In genomic region chr11:10841083-10841482, GRCm38 (mm10) we compare ENCODE assay signal across 16 mouse cellular contexts.
DNase-seq lines count a peak whose midpoint lies in the region; ATAC-seq and TF ChIP-seq lines count a peak whose summit lies in the region.
"Had no signal": no experiment of that assay in that cellular context is flagged by ENCODE, and none has a peak within 500 bp of the region (broad histone marks: within the 10 kb centered on the region; RNA-seq: fewer than 3 reads in every experiment).

No protein-coding gene starts in this region.

- intact Hi-C loops in left cerebral cortex, adult 2 months (cut with DNase I), result loop anchor here (5.0 kb wide), 1 partner anchor 271 kb away; the partner anchor contains the start of gene Vwc2
- intact Hi-C loops in left cerebral cortex, postnatal 25 days (cut with DNase I), result no loop called here

- no peak overlapping the region for H3K4me3 ChIP-seq in heart, embryonic 14.5 days (ENCODE audit: control insufficient read depth in 1 of 2, insufficient read depth in 1 of 2, low read depth in 1 of 2, low read length in 2 of 2)
- no peak overlapping the region for H3K4me3 ChIP-seq in left cerebral cortex, adult 2 months
- H3K4me3 ChIP-seq in midbrain, embryonic 16.5 days (ENCODE audit: low read depth, low read length), result no peak overlapping the region
- H3K4me3 ChIP-seq: embryonic facial prominence, embryonic 12.5 days; hindbrain, embryonic 15.5 days; midbrain, embryonic 13.5 days had no signal

- ATAC-seq in heart, embryonic 14.5 days (ENCODE audit: insufficient number of reproducible peaks, insufficient read depth, low FRiP score, low read depth), result no peak
- ATAC-seq in midbrain, embryonic 16.5 days, result no peak
- ATAC-seq: midbrain, embryonic 13.5 days had no signal

- WGBS in heart, embryonic 14.5 days, result 27% methylated on average over 4 of the region's 4 CpGs
- WGBS in midbrain, embryonic 16.5 days, result 83% methylated on average over 4 of the region's 4 CpGs

- no peak for TF ChIP-seq CTCF in left cerebral cortex, adult 2 months (IDR thresholded peaks at IDR 0.05)

- H3K4me2 ChIP-seq in heart, embryonic 14.5 days (ENCODE audit: low read length), result peak overlapping the region; percentile 28; the same call in 1 of the 2 replicates
- no peak overlapping the region for H3K4me2 ChIP-seq in midbrain, embryonic 16.5 days (ENCODE audit: low read length)
- H3K4me2 ChIP-seq: embryonic facial prominence, embryonic 12.5 days; hindbrain, embryonic 15.5 days; midbrain, embryonic 13.5 days had no signal

- no peak for DNase-seq in heart, adult 18-20 months
- DNase-seq in left cerebral cortex, adult 9 months (ENCODE audit: low spot score in 2 of 2), result peak; percentile 8 to 39
- no peak for DNase-seq in left cerebral cortex, adult 2 months (ENCODE audit: extremely low spot score in 1 of 2, low spot score in 2 of 2)
- peak; percentile 6 to 7 for DNase-seq in frontal cortex, postnatal 10 days (ENCODE audit: low spot score in 2 of 2)
- DNase-seq in left cerebral cortex, postnatal 25 days (ENCODE audit: low spot score in 2 of 2), result peak; percentile 4 to 65
- DNase-seq: adrenal gland, postnatal 36 days; cerebellum, adult 8-10 months; kidney, adult 11 months; kidney, postnatal 25 days; retina, postnatal 1 day had no signal

- H3K36me3 ChIP-seq in heart, embryonic 14.5 days (ENCODE audit: control insufficient read depth, insufficient read depth, low read length), result no peaks in the 10 kb centered on the region
- no peaks in the 10 kb centered on the region for H3K36me3 ChIP-seq in midbrain, embryonic 16.5 days (ENCODE audit: control insufficient read depth, insufficient read depth, low read length)
- H3K36me3 ChIP-seq: embryonic facial prominence, embryonic 12.5 days; hindbrain, embryonic 15.5 days; midbrain, embryonic 13.5 days had no signal

- no peaks in the 10 kb centered on the region; a peak in 1 of 4 replicates for H3K4me1 ChIP-seq in heart, embryonic 14.5 days (ENCODE audit: control insufficient read depth in 2 of 2, insufficient read depth in 2 of 2, low read length in 2 of 2)
- H3K4me1 ChIP-seq in midbrain, embryonic 16.5 days (ENCODE audit: control insufficient read depth, insufficient read depth, low read length), result no peaks in the 10 kb centered on the region
- H3K4me1 ChIP-seq: embryonic facial prominence, embryonic 12.5 days; hindbrain, embryonic 15.5 days; midbrain, embryonic 13.5 days had no signal

- no peak overlapping the region for H3K9ac ChIP-seq in heart, embryonic 14.5 days (ENCODE audit: low read length)
- H3K9ac ChIP-seq in midbrain, embryonic 16.5 days (ENCODE audit: low read depth, low read length), result no peak overlapping the region
- H3K9ac ChIP-seq: embryonic facial prominence, embryonic 12.5 days; hindbrain, embryonic 15.5 days; liver, embryonic 14.5 days; midbrain, embryonic 13.5 days had no signal

- H3K27ac ChIP-seq in heart, embryonic 14.5 days (replicated peaks in 1 of 2; ENCODE audit: control insufficient read depth in 1 of 2, insufficient read depth in 1 of 2, low read depth in 2 of 2, low read length in 2 of 2), result no peak overlapping the region
- H3K27ac ChIP-seq in left cerebral cortex, adult 2 months, result no peak overlapping the region
- H3K27ac ChIP-seq in midbrain, embryonic 16.5 days (ENCODE audit: low read length), result no peak overlapping the region
- H3K27ac ChIP-seq: embryonic facial prominence, embryonic 12.5 days; hindbrain, embryonic 15.5 days; liver, embryonic 14.5 days; midbrain, embryonic 13.5 days had no signal

- H3K27me3 ChIP-seq in heart, embryonic 14.5 days (ENCODE audit: control insufficient read depth, insufficient read depth, low read length), result no peaks in the 10 kb centered on the region
- no peaks in the 10 kb centered on the region for H3K27me3 ChIP-seq in midbrain, embryonic 16.5 days (ENCODE audit: control insufficient read depth, insufficient read depth, low read depth, low read length)
- H3K27me3 ChIP-seq: embryonic facial prominence, embryonic 12.5 days; hindbrain, embryonic 15.5 days; midbrain, embryonic 13.5 days had no signal

- H3K9me3 ChIP-seq in heart, embryonic 14.5 days (ENCODE audit: control insufficient read depth, low read length), result no peaks in the 10 kb centered on the region
- no peaks in the 10 kb centered on the region for H3K9me3 ChIP-seq in midbrain, embryonic 16.5 days (replicated peaks; ENCODE audit: control insufficient read depth, low read length, poor library complexity, severe bottlenecking)
- H3K9me3 ChIP-seq: embryonic facial prominence, embryonic 12.5 days; hindbrain, embryonic 15.5 days had no signal

Comparison
In these comparisons a context has a peak if more than half of its experiments do, and no peak if none do; other contexts are left out.
1. DNase-seq: peak in left cerebral cortex, adult 9 months (2 of 2), frontal cortex, postnatal 10 days (2 of 2) and left cerebral cortex, postnatal 25 days (2 of 2); none in heart, adult 18-20 months (0 of 2) and left cerebral cortex, adult 2 months (0 of 2).